Mouse (Mus musculus) embryonic facial prominence, embryonic 10.5 days (tissue): Measurements from ENCODE around the gene Serinc5. TPM values are rescaled to one million over a fixed set of nuclear protein-coding genes. Genes with fewer than 3 reads are reported as not detected.

Source experiments
- DNase-seq: peaks from one replicate; pipeline ENCODE4 v3.0.0-alpha.2; 2017; ENCODE audit warnings: low spot score
- H3K27ac ChIP-seq: fragments of 300-500 bp; sonication (generic); replicated peaks from 2 replicates; pipeline ENCODE4 v1.5.1; 2016; ENCODE audit warnings: mild to moderate bottlenecking
- H3K27me3 ChIP-seq: fragments of 300-500 bp; sonication (generic); replicated peaks from 2 replicates; pipeline ENCODE4 v1.6.1; 2016; ENCODE audit warnings: low read depth, mild to moderate bottlenecking; ENCODE audit not compliant: poor library complexity, severe bottlenecking
- H3K36me3 ChIP-seq: fragments of 300-500 bp; sonication (generic); replicated peaks from 2 replicates; pipeline ENCODE4 v1.6.1; 2016; ENCODE audit warnings: mild to moderate bottlenecking, moderate library complexity
- H3K4me1 ChIP-seq: fragments of 300-500 bp; sonication (generic); 2 replicates; pipeline ENCODE4 v1.6.1; 2016
- H3K4me3 ChIP-seq: fragments of 300-500 bp; sonication (generic); 2 replicates; pipeline ENCODE4 v1.5.1; 2016; ENCODE audit warnings: mild to moderate bottlenecking, moderate library complexity
- H3K9me3 ChIP-seq: fragments of 300-500 bp; sonication (generic); 2 replicates; pipeline ENCODE4 v1.6.1; 2016; ENCODE audit warnings: mild to moderate bottlenecking
- WGBS: fragments of 180-500 bp; shearing (Covaris S2); methylation state at CpG from one replicate; pipeline ENCODE4 v1.1.7; 2016; 5-methylcytosine and 5-hydroxymethylcytosine counted together
- polyA plus RNA-seq: library from polyadenylated mRNA; unstranded; fragments of >200 nt; fragmentation: Nextera tagmentation; extraction: Ambion mirVana; gene quantifications from 2 replicates; pipeline ENCODE4 v1.2.1, GENCODE M21; 2016

Serinc5 gene
- polyA plus RNA-seq, 1 experiment from 2014 or later, result 11.6 TPM

GRCm38 (mm10) chr13:92717851-92718665 lies 107.2 kb downstream of the Serinc5 start:
- no peak for DNase-seq
- 94% methylated on average over 3 of the region's 3 CpGs for WGBS

GRCm38 (mm10) chr13:92721006-92721405 lies 110.1 kb downstream of the Serinc5 start:
- no peak for DNase-seq
- Histone ChIP-seq H3K4me3 (no peak overlapping the region), H3K9me3 (no peaks in the 10 kb centered on the region), H3K27ac (no peak overlapping the region), H3K36me3 (no peaks in the 10 kb centered on the region), H3K27me3 (no peaks in the 10 kb centered on the region), H3K4me1 (no peaks in the 10 kb centered on the region)
- WGBS, result 89% methylated on average over 4 of the region's 4 CpGs

More at GRCm38 (mm10) chr13:92717851-92718665, 107.2 kb downstream of the Serinc5 start:
- no peaks in the 10 kb centered on the region for H3K4me1 ChIP-seq
- no peaks in the 10 kb centered on the region for H3K36me3 ChIP-seq
- no peaks in the 10 kb centered on the region for H3K27me3 ChIP-seq
- H3K27ac ChIP-seq, result no peak overlapping the region
- H3K9me3 ChIP-seq, result no peaks in the 10 kb centered on the region
- H3K4me3 ChIP-seq, result no peak overlapping the region

- 84% methylated on average over 5 of the region's 5 CpGs for WGBS
- H3K4me1 ChIP-seq, result no peaks in the 10 kb centered on the region
- no peaks in the 10 kb centered on the region for H3K36me3 ChIP-seq
- H3K4me3 ChIP-seq, result no peak overlapping the region
- H3K27ac ChIP-seq, result no peak overlapping the region
- H3K27me3 ChIP-seq, result no peaks in the 10 kb centered on the region
- no peaks in the 10 kb centered on the region for H3K9me3 ChIP-seq
- DNase-seq, result no peak
Observed at GRCm38 (mm10) chr13:92722389-92722788, 111.5 kb downstream of the Serinc5 start.

GRCm38 (mm10) chr13:92729811-92730210 lies 118.9 kb downstream of the Serinc5 start:
- 63% methylated on average over 13 of the region's 13 CpGs for WGBS
- Histone ChIP-seq H3K27ac (no peak overlapping the region), H3K36me3 (no peaks in the 10 kb centered on the region)

GRCm38 (mm10) chr13:92731811-92732210 lies 120.9 kb downstream of the Serinc5 start:
- no peak overlapping the region for H3K27ac ChIP-seq
- H3K36me3 ChIP-seq, result no peaks in the 10 kb centered on the region
- no peak overlapping the region for H3K4me3 ChIP-seq
- no peak for DNase-seq
- H3K4me1 ChIP-seq, result peaks cover 4% of the 10 kb centered on the region
- H3K27me3 ChIP-seq, result no peaks in the 10 kb centered on the region
- 81% methylated on average over 6 of the region's 6 CpGs for WGBS
- no peaks in the 10 kb centered on the region for H3K9me3 ChIP-seq

More at GRCm38 (mm10) chr13:92729811-92730210, 118.9 kb downstream of the Serinc5 start:
- H3K4me1 ChIP-seq, result no peaks in the 10 kb centered on the region
- no peaks in the 10 kb centered on the region for H3K9me3 ChIP-seq
- H3K27me3 ChIP-seq, result no peaks in the 10 kb centered on the region
- no peak overlapping the region for H3K4me3 ChIP-seq
- no peak for DNase-seq

DNA sequence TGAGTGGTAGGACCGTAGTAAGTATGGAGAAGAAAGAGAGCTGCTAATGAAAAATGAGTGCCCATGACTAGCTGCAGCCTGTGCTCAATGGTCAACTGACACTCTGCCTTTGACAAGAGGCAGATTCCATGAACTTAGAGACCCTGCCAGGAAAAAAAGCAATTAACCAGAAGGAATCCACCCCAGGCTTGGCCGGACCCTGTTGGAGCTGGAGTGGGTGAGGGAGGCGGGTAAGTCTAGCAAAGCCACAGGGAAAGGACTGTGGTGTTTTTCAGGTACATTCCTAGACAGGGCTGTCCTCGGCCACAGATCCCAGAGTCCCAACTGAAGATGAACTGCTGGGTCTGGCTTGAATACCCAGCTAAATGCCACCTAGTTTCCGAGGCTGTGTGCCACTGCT lies 121.9 kb downstream of the Serinc5 start:
- no peak overlapping the region for H3K27ac ChIP-seq
- no peaks in the 10 kb centered on the region for H3K27me3 ChIP-seq
- no peak for DNase-seq
- H3K36me3 ChIP-seq, result no peaks in the 10 kb centered on the region
- no peaks in the 10 kb centered on the region for H3K9me3 ChIP-seq
- peaks cover 7% of the 10 kb centered on the region for H3K4me1 ChIP-seq
- 86% methylated on average over 5 of the region's 5 CpGs for WGBS
- no peak overlapping the region for H3K4me3 ChIP-seq

- Histone ChIP-seq H3K9me3 (no peaks in the 10 kb centered on the region), H3K36me3 (no peaks in the 10 kb centered on the region), H3K27ac (no peak overlapping the region), H3K4me1 (peaks cover 7% of the 10 kb centered on the region), H3K4me3 (no peak overlapping the region), H3K27me3 (no peaks in the 10 kb centered on the region)
- 45% methylated on average over 9 of the region's 9 CpGs for whole genome bisulfite sequencing
- peak; percentile 67 for DNase-seq
Observed at GRCm38 (mm10) chr13:92733252-92733651, 122.4 kb downstream of the Serinc5 start.

- Histone ChIP-seq H3K4me3 (no peak overlapping the region), H3K27me3 (no peaks in the 10 kb centered on the region), H3K9me3 (no peaks in the 10 kb centered on the region), H3K4me1 (peaks cover 7% of the 10 kb centered on the region), H3K27ac (no peak overlapping the region), H3K36me3 (no peaks in the 10 kb centered on the region)
- no peak for DNase-seq
- WGBS, result 86% methylated on average over 11 of the region's 11 CpGs
Observed at GRCm38 (mm10) chr13:92733741-92734140, 122.8 kb downstream of the Serinc5 start.

GRCm38 (mm10) chr13:92735693-92736092 lies 124.8 kb downstream of the Serinc5 start:
- DNase-seq, result no peak
- Histone ChIP-seq H3K9me3 (no peaks in the 10 kb centered on the region), H3K4me3 (no peak overlapping the region), H3K36me3 (no peaks in the 10 kb centered on the region), H3K27ac (no peak overlapping the region), H3K27me3 (no peaks in the 10 kb centered on the region), H3K4me1 (peaks cover 7% of the 10 kb centered on the region)
- 63% methylated on average over 1 of the region's 1 CpGs for WGBS

DNA sequence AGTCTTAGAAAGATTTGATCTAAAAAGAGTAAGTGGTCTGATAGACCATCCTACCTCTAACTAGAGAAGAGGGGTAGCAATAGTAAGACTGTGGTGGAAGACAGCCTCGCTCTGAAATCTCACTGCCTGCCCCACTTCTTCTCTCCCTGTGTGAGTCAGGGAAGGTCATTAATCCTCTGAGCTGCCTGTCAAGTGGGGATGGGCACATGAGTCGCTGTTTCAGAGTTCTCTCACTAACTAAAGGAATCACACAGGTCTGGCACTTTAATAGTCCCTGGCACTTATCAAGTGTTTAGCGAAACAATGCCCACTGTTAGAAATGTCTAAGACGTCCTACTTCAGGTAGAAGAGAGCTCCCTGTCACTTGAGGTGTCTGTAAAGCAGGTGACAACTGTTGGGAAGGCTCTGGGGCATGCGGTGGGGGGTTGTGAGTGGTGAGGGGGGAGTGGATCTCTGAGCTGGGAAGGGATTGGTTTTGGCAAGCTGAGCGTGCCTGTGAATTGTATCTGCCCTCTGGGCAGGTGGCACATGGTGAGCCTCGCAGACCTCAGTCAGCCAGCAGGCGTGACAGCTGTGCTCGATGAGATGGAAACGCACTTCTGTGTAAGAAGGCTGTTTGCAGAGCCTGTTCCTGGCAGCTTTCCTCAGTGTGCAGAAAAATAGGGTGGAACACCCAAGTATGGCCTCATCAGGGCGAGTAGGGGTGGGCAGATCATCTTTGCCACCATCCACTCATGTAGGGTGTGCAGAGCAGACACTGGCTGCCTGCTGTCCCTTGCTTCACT lies 125.8 kb downstream of the Serinc5 start:
- Histone ChIP-seq H3K27ac (no peak overlapping the region), H3K9me3 (no peaks in the 10 kb centered on the region), H3K27me3 (no peaks in the 10 kb centered on the region), H3K36me3 (no peaks in the 10 kb centered on the region), H3K4me3 (no peak overlapping the region), H3K4me1 (peaks cover 7% of the 10 kb centered on the region)
- 63% methylated on average over 11 of the region's 11 CpGs for WGBS
- peak; percentile 23 for DNase-seq

- no peak for DNase-seq
- WGBS, result 63% methylated on average over 3 of the region's 3 CpGs
Observed at GRCm38 (mm10) chr13:92738821-92739220, 127.9 kb downstream of the Serinc5 start.

DNA sequence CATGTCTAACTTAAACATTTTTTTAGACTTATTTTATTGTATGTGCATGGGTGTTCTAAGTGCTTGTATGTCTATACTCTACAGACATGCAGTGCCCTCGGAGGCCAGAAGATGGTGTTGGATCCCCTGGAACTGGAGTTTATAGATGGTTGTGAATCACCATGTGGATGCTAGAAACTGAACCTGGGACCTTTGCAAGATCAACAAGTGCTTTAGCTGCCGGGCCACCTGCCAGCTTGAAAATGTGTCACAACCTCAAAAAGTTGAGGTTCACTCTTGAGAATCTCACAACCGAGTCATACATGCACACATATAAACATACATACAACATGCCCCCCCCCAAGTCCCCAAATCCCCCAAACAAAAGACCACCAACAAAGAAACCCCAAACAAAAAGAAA lies 129.0 kb downstream of the Serinc5 start:
- DNase-seq, result no peak
- H3K4me1 ChIP-seq, result peaks cover 7% of the 10 kb centered on the region
- no peaks in the 10 kb centered on the region for H3K36me3 ChIP-seq
- H3K27me3 ChIP-seq, result no peaks in the 10 kb centered on the region
- H3K9me3 ChIP-seq, result no peaks in the 10 kb centered on the region
- no peak overlapping the region for H3K4me3 ChIP-seq
- no peak overlapping the region for H3K27ac ChIP-seq
- 88% methylated on average over 3 of the region's 3 CpGs for WGBS

More at GRCm38 (mm10) chr13:92738821-92739220, 127.9 kb downstream of the Serinc5 start:
- H3K27ac ChIP-seq, result no peak overlapping the region
- H3K4me1 ChIP-seq, result peaks cover 7% of the 10 kb centered on the region
- H3K4me3 ChIP-seq, result no peak overlapping the region
- no peaks in the 10 kb centered on the region for H3K27me3 ChIP-seq
- H3K36me3 ChIP-seq, result no peaks in the 10 kb centered on the region
- no peaks in the 10 kb centered on the region for H3K9me3 ChIP-seq
